Mouse (Mus musculus) liver, embryonic 15.5 days (tissue): ENCODE measurements at regions not wholly inside any gene's neighbourhood (a gene's known extent, or its start where the extent isn't known, plus 50 kb on each side); places are given as distances from the start of the nearest gene placed in this dataset.

Experiments
- ATAC-seq: fragments of 200-750 bp; cut with Nextera tagmentation; 2 replicates; pipeline ENCODE4 v1.8.0; 2017; ENCODE audit warnings: moderate number of reproducible peaks, mild to moderate bottlenecking, moderate library complexity; ENCODE audit not compliant: insufficient read depth
- H3K27ac ChIP-seq: fragments of 300-500 bp; sonication (generic); replicated peaks from 2 replicates; pipeline ENCODE4 v1.5.1; 2015; ENCODE audit warnings: mild to moderate bottlenecking, inconsistent platforms
- H3K27me3 ChIP-seq: fragments of 300-500 bp; sonication (generic); 2 replicates; pipeline ENCODE4 v1.6.1; 2015; ENCODE audit warnings: mild to moderate bottlenecking, inconsistent platforms
- H3K36me3 ChIP-seq: fragments of 300-500 bp; sonication (generic); replicated peaks from 2 replicates; pipeline ENCODE4 v1.6.1; 2015; ENCODE audit warnings: moderate library complexity, mild to moderate bottlenecking, inconsistent platforms
- H3K4me1 ChIP-seq: fragments of 300-500 bp; sonication (generic); replicated peaks from 2 replicates; pipeline ENCODE4 v1.6.1; 2015; ENCODE audit warnings: inconsistent platforms
- H3K4me2 ChIP-seq: fragments of 300-500 bp; sonication (generic); 2 replicates; pipeline ENCODE4 v1.6.1; 2015; ENCODE audit warnings: moderate library complexity, mild to moderate bottlenecking, inconsistent platforms
- H3K4me3 ChIP-seq: fragments of 300-500 bp; sonication (generic); replicated peaks from 2 replicates; pipeline ENCODE4 v1.5.1; 2015; ENCODE audit warnings: mild to moderate bottlenecking, inconsistent platforms
- H3K9ac ChIP-seq: fragments of 300-500 bp; sonication (generic); 2 replicates; pipeline ENCODE4 v1.6.1; 2015; ENCODE audit warnings: moderate library complexity, mild to moderate bottlenecking, inconsistent platforms
- H3K9me3 ChIP-seq: fragments of 300-500 bp; sonication (generic); replicated peaks from 2 replicates; pipeline ENCODE4 v1.6.1; 2016; ENCODE audit warnings: inconsistent platforms
- WGBS: fragments of 180-500 bp; shearing (Covaris S2); methylation state at CpG from one replicate; pipeline ENCODE4 v1.1.7; 2015; ENCODE audit warnings: mixed read lengths; ENCODE audit not compliant: insufficient replicate concordance; 5-methylcytosine and 5-hydroxymethylcytosine counted together

GRCm38 (mm10) chr9:115584874-115585273, 274.7 kb upstream of the Stt3b start:
- 52% methylated on average over 7 of the region's 7 CpGs for WGBS
- H3K9me3 ChIP-seq, result no peaks in the 10 kb centered on the region

GRCm38 (mm10) chr9:115592466-115592865, 282.2 kb upstream of the Stt3b start:
- Histone ChIP-seq H3K4me2 (no peak overlapping the region), H3K9me3 (no peaks in the 10 kb centered on the region), H3K4me1 (no peaks in the 10 kb centered on the region), H3K9ac (no peak overlapping the region), H3K27me3 (no peaks in the 10 kb centered on the region), H3K27ac (no peak overlapping the region), H3K4me3 (no peak overlapping the region), H3K36me3 (no peaks in the 10 kb centered on the region)
- no peak for ATAC-seq
- 49% methylated on average over 5 of the region's 5 CpGs for WGBS

More at GRCm38 (mm10) chr9:115584874-115585273, 274.7 kb upstream of the Stt3b start:
- Histone ChIP-seq H3K27ac (no peak overlapping the region), H3K4me2 (no peak overlapping the region), H3K27me3 (no peaks in the 10 kb centered on the region), H3K36me3 (no peaks in the 10 kb centered on the region), H3K4me3 (no peak overlapping the region), H3K4me1 (no peaks in the 10 kb centered on the region), H3K9ac (no peak overlapping the region)
- ATAC-seq, result no peak

GRCm38 (mm10) chr9:115600228-115600627, 290.0 kb upstream of the Stt3b start:
- ATAC-seq, result no peak
- H3K36me3 ChIP-seq, result no peaks in the 10 kb centered on the region
- no peaks in the 10 kb centered on the region for H3K27me3 ChIP-seq
- H3K9me3 ChIP-seq, result no peaks in the 10 kb centered on the region
- no peak overlapping the region for H3K9ac ChIP-seq
- no peak overlapping the region for H3K4me2 ChIP-seq
- no peak overlapping the region for H3K4me3 ChIP-seq
- H3K27ac ChIP-seq, result no peak overlapping the region
- WGBS, result 78% methylated on average over 9 of the region's 9 CpGs
- no peaks in the 10 kb centered on the region for H3K4me1 ChIP-seq

- 51% methylated on average over 2 of the region's 2 CpGs for WGBS
- ATAC-seq, result no peak
Measured at GRCm38 (mm10) chr9:115600826-115601225, 290.6 kb upstream of the Stt3b start.

GRCm38 (mm10) chr9:115602772-115603171, 292.6 kb upstream of the Stt3b start:
- Histone ChIP-seq H3K9me3 (no peaks in the 10 kb centered on the region), H3K4me2 (no peak overlapping the region), H3K4me3 (no peak overlapping the region), H3K9ac (no peak overlapping the region), H3K27me3 (no peaks in the 10 kb centered on the region), H3K27ac (no peak overlapping the region), H3K36me3 (no peaks in the 10 kb centered on the region), H3K4me1 (no peaks in the 10 kb centered on the region)
- no peak for ATAC-seq
- 67% methylated on average over 7 of the region's 7 CpGs for WGBS

More at GRCm38 (mm10) chr9:115600826-115601225, 290.6 kb upstream of the Stt3b start:
- Histone ChIP-seq H3K9me3 (no peaks in the 10 kb centered on the region), H3K9ac (no peak overlapping the region), H3K36me3 (no peaks in the 10 kb centered on the region), H3K27me3 (no peaks in the 10 kb centered on the region), H3K4me3 (no peak overlapping the region), H3K4me2 (no peak overlapping the region), H3K4me1 (no peaks in the 10 kb centered on the region), H3K27ac (no peak overlapping the region)

- Histone ChIP-seq H3K4me3 (no peak overlapping the region), H3K4me1 (0 out of 2 replicates have a peak, but pooled peaks cover 11% of the 10 kb centered on the region), H3K27ac (no peak overlapping the region), H3K36me3 (no peaks in the 10 kb centered on the region), H3K9ac (no peak overlapping the region), H3K4me2 (no peak overlapping the region), H3K9me3 (no peaks in the 10 kb centered on the region), H3K27me3 (no peaks in the 10 kb centered on the region)
- 56% methylated on average over 3 of the region's 3 CpGs for WGBS
- no peak for ATAC-seq
Measured at GRCm38 (mm10) chr9:115604450-115604849, 294.2 kb upstream of the Stt3b start.

- Histone ChIP-seq H3K36me3 (no peaks in the 10 kb centered on the region), H3K27ac (no peak overlapping the region), H3K9me3 (no peaks in the 10 kb centered on the region), H3K4me2 (no peak overlapping the region), H3K27me3 (no peaks in the 10 kb centered on the region), H3K9ac (no peak overlapping the region), H3K4me1 (0 out of 2 replicates have a peak, but pooled peaks cover 11% of the 10 kb centered on the region), H3K4me3 (no peak overlapping the region)
- no peak for ATAC-seq
- 74% methylated on average over 14 of the region's 14 CpGs for WGBS
Measured at GRCm38 (mm10) chr9:115604968-115605682, 294.9 kb upstream of the Stt3b start.

- Histone ChIP-seq H3K36me3 (no peaks in the 10 kb centered on the region), H3K4me1 (peaks cover 22% of the 10 kb centered on the region; the same call in 1 of the 2 replicates), H3K27ac (no peak overlapping the region), H3K4me3 (no peak overlapping the region), H3K4me2 (no peak overlapping the region), H3K9me3 (no peaks in the 10 kb centered on the region), H3K9ac (no peak overlapping the region), H3K27me3 (no peaks in the 10 kb centered on the region)
- ATAC-seq, result no peak
- WGBS, result 19% methylated on average over 2 of the region's 2 CpGs
Measured at GRCm38 (mm10) chr9:115607961-115608360, 297.7 kb upstream of the Stt3b start.

GRCm38 (mm10) chr9:115608377-115608776, 298.2 kb upstream of the Stt3b start:
- Histone ChIP-seq H3K27me3 (no peaks in the 10 kb centered on the region), H3K4me1 (peaks cover 25% of the 10 kb centered on the region; the same call in 1 of the 2 replicates), H3K9ac (no peak overlapping the region), H3K36me3 (no peaks in the 10 kb centered on the region), H3K27ac (no peak overlapping the region), H3K9me3 (no peaks in the 10 kb centered on the region), H3K4me3 (no peak overlapping the region), H3K4me2 (no peak overlapping the region)
- 23% methylated on average over 5 of the region's 5 CpGs for WGBS
- ATAC-seq, result no peak

- peaks cover 25% of the 10 kb centered on the region; the same call in 1 of the 2 replicates for H3K4me1 ChIP-seq
- H3K4me2 ChIP-seq, result no peak overlapping the region
- H3K9me3 ChIP-seq, result no peaks in the 10 kb centered on the region
- no peaks in the 10 kb centered on the region for H3K36me3 ChIP-seq
- H3K4me3 ChIP-seq, result no peak overlapping the region
- ATAC-seq, result no peak
- no peaks in the 10 kb centered on the region for H3K27me3 ChIP-seq
- no peak overlapping the region for H3K27ac ChIP-seq
- H3K9ac ChIP-seq, result no peak overlapping the region
- 36% methylated on average over 5 of the region's 5 CpGs for WGBS
Measured at GRCm38 (mm10) chr9:115609904-115610303, 299.4 kb upstream of the Gadl1 start.

- Histone ChIP-seq H3K9ac (no peak overlapping the region), H3K9me3 (no peaks in the 10 kb centered on the region), H3K27ac (no peak overlapping the region), H3K4me2 (no peak overlapping the region), H3K4me1 (peaks cover 25% of the 10 kb centered on the region; the same call in 1 of the 2 replicates), H3K4me3 (no peak overlapping the region), H3K36me3 (no peaks in the 10 kb centered on the region), H3K27me3 (no peaks in the 10 kb centered on the region)
- no peak for ATAC-seq
- WGBS, result 33% methylated on average over 5 of the region's 5 CpGs
Measured at GRCm38 (mm10) chr9:115611713-115612112, 297.5 kb upstream of the Gadl1 start.

- Histone ChIP-seq H3K27me3 (no peaks in the 10 kb centered on the region), H3K4me1 (peaks cover 25% of the 10 kb centered on the region; the same call in 1 of the 2 replicates), H3K9me3 (no peaks in the 10 kb centered on the region), H3K36me3 (no peaks in the 10 kb centered on the region), H3K9ac (no peak overlapping the region), H3K4me2 (no peak overlapping the region), H3K4me3 (no peak overlapping the region), H3K27ac (no peak overlapping the region)
- no peak for ATAC-seq
- WGBS, result 34% methylated on average over 6 of the region's 6 CpGs
Measured at GRCm38 (mm10) chr9:115612908-115613307, 296.3 kb upstream of the Gadl1 start.
